Mouse (Mus musculus): ENCODE measurements around the gene Rcn2.

Rcn2 gene

GRCm38 (mm10) chr9:56097584-56098298, 56.1 kb downstream of the Rcn2 start:
- no peak for DNase-seq (ENCODE audit: low spot score in 2 of 2)

DNA sequence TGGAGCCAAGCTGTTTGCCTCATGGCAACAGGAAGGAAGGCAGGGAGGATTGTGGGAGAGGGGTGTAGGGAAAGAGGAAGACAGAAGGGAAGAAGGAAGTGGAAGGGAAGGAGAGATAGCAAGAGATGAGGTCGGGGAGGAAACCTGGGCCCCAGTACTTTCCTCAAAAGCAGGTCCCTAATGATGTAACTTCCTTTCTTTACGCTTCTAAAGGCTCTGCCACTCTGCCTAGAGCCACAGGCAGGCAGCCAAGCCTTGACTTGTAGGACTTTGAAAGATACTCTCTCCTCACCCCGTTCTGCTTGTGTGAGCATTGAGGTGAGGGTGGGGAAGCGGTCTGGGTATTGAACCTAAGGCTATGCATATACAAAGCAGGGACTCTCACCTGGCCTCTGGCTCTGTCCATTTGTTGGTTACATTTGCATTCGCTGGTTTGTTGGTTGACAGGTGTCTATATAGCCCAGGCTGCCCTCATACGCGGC, 58.4 kb downstream of the Rcn2 start:
- DNase-seq (ENCODE audit: low spot score in 2 of 2), result no peak

DNA sequence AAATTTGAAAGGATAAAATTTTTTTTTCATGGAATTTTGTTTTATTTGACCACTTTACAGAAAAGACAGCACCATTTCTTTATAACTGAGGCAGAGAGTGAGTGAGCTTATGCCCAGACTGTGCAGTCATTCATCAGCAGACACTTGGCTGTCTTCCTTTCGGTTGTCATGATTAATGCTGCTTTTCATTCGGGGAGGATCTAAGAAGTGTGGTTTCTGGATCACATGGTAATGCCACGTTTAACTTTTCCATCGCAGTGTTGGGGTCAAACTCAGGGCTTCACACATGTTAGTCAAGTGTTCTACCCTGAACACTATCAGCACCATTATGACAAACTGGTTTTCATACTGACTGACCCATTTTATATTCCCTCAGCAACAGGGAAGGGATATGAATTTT, 59.4 kb downstream of the Rcn2 start:
- DNase-seq (ENCODE audit: low spot score in 2 of 2), result no peak

DNA sequence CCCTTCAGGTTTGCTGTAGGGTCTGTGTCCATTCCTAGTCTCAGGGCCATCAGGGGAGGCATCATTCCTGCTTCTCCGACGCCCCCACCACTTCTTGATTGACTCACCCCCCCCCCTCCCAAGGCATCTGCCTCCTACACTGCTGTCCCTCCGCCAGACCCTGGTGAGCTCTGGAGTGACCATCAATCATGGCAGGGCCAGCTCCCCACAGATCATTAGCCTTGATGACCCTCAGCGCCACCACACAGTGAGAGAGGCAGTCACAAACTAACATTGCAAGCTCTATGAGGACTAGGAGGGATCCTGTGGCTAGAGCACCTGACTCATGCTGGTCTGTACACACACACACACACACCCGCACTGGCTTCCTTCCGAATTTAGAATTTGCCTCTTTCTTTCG, 63.3 kb downstream of the Rcn2 start:
- no peak for DNase-seq (ENCODE audit: low spot score in 2 of 2)

DNA sequence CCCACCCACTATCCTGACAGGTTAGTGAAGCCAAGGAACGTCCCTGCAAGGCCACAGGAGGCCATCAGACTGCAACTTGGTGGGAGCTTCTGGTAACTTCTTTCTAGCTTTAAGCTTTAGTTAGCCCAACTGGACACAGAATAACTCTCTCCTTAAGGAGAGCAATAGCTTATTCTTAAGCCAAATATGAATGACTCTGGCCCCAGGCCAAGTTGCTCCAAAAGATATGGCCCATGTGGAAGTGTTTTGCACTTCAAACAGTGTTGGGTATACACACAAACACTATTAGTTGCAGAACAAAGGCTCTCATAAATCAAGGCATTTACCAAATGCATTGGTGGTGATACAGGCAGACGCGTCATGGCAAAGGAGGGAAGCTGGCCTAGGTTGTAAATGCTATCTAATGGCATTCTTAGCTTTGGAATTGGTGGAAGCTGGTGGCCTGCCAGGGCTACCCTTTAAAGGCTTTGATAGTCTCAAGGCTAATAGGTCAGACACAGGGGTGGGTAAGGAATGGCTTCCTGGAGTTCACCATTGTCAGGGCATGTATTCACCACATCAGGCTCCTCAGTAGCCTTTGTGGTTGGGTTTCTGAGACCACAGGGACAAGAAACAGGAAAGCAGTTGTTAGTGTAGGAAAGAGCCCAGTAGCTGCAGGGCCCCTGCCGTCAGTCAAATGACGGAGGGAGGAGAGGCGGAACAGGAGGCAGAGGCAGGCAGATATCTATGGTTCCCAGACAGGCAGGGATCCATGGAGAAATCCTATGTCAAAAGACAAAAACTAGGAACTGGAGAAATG, 64.8 kb downstream of the Rcn2 start:
- DNase-seq (ENCODE audit: low spot score in 2 of 2), result no peak

DNA sequence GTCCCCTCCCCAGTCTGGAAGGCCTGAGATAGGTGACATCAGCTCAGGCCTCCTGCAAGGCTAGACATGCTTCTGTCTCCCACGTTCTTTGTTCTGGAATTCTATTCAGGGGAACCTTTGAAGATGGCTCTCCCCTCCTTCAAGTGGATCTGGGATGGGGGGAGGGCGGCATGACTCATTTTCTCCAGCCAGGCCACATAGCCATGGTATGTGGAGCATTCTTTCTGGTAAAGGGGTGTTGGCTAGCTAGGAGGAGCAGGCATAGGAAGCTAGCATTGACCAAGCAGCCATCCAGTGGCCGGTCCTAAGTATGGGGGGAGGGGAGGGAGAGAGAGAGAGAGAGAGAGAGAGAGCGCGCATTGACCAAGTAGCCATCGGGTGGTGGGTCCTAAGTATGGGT, 65.9 kb downstream of the Rcn2 start:
- no peak for DNase-seq (ENCODE audit: low spot score in 2 of 2)

- DNase-seq (ENCODE audit: low spot score in 2 of 2), result peak; percentile 31 to 50
These were observed 66.5 kb downstream of the Rcn2 start for GRCm38 (mm10) chr9:56108174-56108573.

Data from heart, adult 9 months (tissue).